Mouse (Mus musculus): ENCODE data around the gene Ldb3.
A peak's percentile ranks its signal among the peaks of the same experiment; 100 is the strongest.

DNA sequence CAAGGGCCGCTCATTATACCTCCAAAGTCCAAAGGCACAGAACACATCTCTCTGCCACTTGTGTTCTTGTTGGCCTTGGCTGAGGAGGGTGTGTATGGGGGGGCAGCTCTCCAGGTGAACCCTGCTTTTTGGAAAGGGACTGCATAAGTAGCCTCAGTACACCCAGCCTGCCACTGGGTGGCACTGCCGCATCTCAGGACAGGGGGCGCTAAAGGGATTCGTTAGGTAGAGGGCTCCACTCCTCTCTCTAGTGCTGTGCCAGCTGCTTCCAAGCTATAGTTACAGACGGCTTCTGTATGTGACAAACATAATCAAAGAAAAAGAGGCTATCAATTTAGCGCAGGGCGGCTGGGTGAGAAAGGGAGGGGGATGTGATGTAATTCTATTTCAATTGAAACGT lies 28.3 kb upstream of the Ldb3 start:
- peak; percentile 99 for TF ChIP-seq CTCF (IDR thresholded peaks at IDR 0.05; ENCODE audit: borderline replicate concordance, insufficient read depth, low read length)
- TF ChIP-seq POLR2A (IDR thresholded peaks at IDR 0.05; ENCODE audit: low read depth, low read length): no peak

Data from embryonic fibroblast, embryonic 13.5 days (primary cell).